Mouse (Mus musculus): ENCODE measurements around the gene Usp33.

The Usp33 gene

DNA sequence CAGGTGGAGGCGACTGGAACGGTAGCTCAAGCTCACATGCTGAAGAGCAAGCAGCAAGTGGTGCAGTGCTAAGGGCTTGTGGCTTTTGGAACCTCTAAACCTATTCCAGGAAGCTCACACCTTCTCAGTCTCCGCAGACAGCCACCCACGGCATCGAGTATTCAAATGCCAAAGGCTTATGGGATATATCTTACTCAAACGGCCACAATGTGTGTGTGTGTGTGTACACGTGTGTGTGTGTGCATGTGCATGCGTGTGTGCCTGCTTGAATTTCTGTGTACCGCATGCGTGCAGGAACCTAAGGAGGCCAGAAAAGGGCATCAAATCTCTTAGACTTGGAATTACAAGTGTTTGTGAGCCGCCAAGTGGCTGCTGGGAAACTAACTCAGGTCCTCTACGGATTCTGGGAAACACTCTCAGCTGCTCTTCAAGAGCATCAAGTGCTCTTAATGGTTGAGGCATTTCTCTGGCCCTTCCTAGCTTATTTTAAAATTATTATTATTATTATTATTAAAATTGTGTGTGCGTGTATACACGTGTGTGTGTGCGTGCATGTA is 3.2 kb upstream of the Usp33 start:
- DNase-seq = peak; percentile 53

DNA sequence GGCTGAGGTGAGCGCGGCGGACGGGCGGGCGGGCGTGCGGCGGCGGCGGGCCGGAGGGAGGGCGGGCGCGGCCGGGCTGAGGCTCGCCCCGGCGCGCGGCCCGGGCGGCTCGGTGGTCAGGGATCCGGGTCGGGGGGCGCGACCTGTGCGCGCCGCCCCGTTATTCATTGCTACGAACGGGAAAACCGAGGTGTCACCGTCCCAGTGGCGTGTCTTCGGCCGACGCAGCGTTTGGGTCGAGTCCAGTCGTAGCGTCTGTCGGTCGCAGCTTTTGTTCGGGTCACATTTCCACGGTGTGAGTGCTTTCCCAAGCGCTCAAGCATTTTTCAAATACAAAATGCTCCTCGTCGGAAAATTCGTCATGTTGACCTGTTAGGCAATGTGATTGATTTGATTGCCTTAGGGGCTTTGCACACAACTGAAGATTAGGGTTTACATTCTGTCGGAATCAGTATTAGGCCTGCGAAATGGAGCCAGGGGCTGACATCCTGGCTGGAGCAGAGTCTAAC is 409 bp downstream of the Usp33 start:
- DNase-seq = peak; percentile 63

DNA sequence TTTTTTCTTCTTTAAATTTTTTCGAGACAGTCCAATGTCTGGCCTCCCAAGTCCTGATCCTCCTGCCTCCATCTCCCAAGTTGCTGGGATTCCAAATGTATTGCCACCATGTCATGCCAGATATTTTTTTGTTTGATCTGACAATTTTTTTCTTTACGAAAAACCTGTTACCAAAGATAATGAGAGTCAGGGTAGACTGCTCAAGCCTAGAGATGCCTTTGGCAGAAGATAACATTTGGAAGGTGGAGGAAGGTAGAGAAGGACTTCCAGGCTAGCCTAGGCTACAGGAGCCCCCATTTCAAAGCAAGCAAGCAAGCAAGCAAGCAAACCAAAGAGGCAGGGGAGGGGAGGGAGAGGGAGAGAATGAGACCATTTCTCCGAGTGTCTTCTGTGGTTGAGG is 949 bp downstream of the Usp33 start:
- no peak for DNase-seq

DNA sequence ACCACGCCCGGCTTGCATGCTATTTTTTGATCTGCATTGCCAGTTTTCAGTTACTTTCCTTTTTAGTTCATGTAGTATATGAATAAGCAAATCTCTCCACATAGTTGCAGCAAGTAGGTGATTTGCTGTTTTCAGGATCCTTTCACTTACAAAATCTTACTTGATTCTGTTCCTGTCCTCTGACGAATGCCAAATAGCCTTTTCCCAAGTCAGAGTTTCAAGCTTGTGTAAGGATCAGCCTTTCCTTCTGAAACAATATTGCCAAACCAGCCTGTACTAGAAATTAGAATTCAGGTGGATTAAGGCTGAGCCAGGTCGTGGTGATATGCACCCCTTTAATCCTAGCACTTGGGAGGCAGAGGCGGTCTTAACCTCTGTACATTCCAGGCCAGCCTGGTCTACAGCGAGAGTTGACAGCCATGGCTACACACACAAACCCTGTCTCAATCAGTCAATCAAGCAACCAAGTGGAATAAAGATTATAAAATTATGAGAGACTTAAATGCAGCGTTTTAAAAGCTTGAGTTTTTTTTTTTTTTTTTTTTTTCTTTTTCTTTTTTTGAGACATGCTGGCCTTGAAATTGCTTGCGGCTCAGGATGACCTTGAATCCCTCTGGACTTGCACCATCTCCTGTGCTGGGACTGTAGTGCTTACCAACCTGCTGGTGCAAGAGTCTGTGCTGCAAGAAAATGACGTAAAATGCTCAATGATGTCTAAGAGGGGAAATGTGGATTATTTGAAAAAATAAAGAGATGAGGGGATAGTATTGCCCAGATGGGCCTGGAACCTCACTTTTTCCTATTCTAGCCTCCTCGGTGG is 1.9 kb downstream of the Usp33 start:
- DNase-seq = no peak

DNA sequence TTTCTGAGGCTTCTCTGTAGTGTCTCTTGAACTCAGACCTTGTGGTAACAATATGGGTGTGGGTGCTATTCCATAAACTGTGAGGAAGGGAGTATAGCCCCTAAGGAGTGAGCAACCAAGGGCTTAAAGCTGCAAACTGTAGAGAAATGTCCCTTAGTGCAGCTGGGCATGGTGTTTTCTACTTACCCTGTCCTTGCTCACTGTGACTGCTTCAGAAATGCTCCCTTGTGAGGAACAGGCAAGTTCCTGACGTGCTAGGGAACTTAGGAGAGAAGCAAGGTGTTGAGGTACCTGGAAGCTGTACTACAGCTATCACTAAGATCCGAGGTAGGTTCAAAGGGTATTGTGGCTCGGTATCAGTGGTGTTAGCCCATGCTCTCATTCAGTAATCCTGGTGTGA is 4.2 kb downstream of the Usp33 start:
- DNase-seq = no peak

DNA sequence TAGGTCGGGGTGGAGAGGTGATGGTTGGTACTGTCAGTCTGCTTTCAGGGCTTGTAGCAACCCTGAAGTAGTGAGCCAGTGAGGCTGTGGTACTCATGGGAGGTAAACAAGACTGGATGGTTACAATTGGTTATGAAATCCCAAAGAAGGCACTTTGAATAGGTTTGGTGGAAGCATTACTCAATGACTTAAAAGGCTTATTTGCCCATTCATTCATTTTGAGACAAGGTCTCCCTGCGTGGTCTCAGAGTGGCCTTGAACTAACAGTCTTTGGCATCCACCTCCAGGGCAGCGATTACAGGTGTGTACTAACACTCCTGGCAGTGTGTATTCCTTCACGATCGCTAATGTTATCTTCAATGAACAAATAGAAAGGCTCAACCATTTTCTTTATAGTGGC is 4.7 kb downstream of the Usp33 start:
- no peak for DNase-seq

DNA sequence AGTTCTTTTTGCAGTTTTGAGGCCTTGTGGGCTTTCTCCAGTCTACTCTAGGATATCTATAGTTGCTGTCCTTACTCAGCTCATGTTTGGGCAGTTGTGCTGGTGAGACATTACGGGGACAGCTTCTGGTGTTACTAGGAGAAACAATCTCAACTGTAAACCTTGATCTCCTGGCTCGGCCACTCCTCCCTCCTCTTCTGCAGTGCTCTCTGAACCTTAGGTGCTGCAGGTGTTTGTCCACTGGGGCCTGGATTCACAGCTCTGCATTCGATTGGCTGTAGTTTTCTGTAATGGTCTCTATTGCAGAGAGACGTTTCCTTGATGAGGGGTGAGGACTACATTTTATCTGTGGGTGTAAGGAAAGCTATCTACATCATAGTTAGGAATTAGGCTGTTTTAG is 6.0 kb downstream of the Usp33 start:
- no peak for DNase-seq

DNA sequence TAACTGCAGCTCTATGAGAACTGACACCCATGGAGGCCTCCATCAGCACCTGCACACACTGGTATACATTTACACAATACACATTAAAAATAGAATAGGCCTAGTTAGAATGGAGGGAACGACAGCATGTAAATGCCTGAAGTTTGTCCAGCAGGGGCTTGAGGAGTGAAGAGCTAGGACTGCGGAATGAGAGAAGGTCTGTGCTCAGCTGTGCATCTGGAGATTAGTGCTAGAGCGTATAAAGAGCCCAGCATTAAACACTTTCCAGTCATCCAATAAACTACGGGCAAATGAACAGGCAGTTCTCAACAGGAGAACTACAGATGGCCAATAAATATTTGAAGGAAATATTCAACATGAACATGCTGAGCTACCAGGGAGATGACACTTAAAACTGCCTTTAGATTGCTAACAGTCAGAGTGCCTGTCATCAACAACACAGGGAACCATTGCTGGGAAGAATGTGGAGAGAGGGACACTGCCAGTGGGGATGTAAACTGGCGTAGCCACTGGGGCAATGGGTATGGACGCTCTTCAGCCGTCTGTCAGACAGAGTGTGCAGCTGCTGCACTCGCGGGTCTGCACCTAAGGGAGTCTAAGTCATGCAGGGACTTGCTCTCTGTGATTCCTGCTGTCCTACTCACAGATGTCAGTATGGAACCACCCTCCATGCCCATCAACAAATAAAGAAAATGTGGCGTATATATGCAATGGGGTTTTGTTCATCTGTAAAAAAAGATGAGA is 7.3 kb downstream of the Usp33 start:
- no peak for DNase-seq

DNA sequence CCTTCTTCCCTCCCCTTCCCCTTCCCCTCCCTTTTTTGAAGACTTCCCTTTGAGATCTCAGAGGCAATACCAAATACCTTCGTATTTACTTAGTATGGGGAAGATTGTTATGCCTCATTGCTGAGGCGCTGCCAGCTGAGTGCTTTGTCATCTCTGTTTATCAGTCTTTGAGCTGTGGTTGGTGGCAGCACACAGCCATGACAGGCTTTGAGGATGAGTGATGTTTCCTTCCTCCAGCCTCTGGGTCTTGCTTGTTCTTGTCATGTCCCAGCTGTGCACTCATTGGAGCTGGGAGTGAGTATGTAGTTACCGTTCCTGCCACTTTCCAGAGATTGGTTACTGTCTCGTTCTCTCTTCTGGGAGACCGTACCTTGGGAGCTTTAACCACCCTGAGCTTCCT is 9.1 kb downstream of the Usp33 start:
- DNase-seq = peak; percentile 76

DNA sequence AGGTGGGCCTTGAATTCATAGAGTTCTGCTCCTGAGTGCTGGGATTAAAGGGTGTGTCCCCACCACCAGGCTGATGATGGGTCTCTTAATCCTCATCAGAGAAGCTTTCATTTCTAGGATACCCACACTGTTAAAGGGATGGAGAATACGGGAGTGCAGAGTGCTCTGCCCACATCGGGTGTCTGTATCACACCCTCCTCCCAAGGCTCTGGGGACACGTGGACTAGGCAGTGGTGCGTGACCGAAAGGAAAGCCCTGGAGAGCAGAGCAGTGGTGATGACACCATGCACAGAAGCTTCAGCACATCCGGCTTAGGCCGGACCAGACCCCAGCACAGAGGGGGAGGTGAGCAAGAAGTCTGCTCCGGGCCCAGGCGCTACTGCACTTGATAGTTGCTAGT is 10.5 kb downstream of the Usp33 start:
- no peak for DNase-seq

DNA sequence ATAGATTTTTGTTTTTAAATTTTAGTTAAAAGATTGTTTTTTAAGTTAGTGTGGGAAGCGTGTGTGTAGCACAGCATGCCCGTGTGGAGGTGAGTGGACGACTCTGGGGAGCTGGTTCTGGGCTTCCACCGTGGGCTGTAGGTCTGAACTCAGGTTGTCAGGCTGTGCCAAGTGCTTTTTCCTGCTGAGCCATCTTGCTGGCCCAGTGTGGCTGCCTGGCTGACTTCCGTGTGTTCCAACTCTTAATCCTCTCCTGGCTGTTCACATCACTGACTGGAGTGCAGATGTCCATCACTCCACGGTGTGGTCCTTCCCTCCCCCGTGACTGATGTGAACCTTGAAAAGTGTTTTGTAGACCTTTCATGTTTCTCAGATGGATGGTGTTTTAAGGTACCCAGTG is 12.9 kb downstream of the Usp33 start:
- DNase-seq = no peak

DNA sequence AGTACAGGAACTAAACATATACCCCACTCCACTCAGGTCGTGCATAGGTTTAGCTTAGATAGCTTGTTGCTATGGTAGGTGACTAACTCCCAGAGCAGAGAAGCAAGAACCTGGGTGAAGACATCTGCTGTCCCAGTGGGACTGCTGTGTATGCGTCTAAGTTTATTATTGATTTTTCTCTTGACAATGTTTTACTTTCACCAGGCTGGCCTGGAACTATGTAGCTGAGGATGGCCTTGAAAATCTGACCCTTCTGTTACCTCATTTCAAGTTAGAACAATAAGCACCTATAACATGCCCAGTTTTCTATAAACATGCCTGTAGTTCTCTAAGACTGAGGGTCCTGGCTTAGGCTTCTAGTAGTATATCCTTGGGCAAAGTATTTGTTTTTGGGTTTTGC is 17.9 kb downstream of the Usp33 start:
- no peak for DNase-seq

DNA sequence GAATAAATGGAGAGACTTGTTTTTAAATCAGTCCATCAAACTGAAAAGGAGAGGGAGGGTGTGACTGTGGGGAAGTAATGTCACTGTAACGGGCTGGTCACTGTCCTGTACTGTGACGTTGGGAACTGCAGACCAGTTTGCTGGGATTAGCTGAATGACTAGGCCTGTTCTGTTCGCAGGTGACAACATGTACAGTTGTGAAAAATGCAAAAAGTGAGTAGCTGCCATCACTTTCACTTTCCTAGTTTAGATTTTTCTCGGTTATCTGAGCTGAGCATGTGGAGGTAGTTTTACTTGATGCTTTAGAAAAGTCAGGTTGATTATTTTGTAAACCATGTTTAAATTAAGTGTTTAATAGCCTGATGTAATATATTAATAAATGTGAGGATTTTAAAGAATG is 29.8 kb downstream of the Usp33 start:
- no peak for DNase-seq

DNA sequence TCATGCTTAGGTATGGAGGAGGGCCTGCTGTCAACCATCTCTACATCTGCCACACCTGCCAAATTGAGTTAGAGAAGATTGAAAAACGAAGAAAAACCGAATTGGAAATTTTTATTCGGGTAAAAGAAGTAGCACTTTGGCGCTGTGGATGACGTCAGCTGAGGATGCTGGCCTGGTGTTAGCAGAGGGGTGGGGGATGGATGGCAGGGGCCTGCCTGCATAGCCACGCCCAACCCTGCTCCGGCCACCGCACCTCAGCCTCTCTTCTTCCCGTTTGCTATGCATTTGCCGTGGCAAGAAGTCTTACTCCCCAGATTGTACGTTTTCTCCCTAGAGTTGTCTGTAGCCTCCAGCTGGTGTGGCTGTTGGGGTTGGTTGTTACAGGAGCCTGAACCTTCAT is 37.8 kb downstream of the Usp33 start:
- DNase-seq = no peak

DNA sequence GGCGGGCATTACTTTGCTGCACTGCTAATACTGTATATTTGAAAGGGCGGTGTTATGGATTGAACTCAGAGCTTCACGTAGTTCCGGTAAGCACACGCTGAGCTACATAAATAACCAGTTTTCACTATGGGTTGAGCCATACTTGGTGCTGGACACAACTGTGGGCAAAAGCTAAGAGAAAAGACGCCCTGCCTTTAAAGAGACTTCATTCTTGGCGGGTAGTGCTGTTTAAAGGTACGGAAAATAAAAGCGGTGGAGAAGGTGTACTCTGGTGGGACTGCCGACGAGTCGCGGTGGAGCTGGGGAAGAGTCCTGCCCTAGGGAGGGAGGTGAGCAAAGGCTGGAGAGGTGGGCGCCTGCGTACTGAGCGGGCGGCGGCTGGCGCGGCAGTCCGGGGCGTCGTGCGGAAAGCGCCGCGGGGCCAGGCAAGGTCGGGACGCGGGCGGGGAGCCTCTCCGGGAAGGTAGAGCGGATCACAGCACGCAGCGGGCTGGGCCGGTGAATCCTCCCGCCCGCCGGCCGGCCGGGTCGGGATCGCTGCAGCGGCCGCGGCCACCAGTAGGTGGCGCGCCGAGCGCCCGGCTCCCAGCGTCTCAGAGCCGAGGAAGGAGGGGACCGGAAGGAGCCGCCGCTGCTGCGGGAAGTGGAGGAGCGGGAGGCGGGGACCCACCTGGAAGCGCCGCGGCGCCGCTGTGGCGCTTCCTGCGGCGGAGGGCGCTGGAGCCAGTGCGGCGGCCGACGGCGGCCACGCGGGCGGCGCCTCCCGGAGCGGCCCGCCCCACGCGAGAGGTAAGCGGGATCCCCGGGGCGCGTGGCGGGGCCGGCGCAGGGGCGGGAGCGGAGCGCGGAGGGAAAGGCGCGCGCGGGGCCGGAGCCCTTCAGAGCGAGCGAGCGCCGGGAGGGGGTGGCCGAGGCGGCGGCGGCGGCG is 49.3 kb downstream of the Usp33 start, which contains the start of gene Zzz3:
Zzz3 (plus strand) TSS at position 124 of the 928 bp plus-strand sequence.
- DNase-seq = peak; percentile 94

DNA sequence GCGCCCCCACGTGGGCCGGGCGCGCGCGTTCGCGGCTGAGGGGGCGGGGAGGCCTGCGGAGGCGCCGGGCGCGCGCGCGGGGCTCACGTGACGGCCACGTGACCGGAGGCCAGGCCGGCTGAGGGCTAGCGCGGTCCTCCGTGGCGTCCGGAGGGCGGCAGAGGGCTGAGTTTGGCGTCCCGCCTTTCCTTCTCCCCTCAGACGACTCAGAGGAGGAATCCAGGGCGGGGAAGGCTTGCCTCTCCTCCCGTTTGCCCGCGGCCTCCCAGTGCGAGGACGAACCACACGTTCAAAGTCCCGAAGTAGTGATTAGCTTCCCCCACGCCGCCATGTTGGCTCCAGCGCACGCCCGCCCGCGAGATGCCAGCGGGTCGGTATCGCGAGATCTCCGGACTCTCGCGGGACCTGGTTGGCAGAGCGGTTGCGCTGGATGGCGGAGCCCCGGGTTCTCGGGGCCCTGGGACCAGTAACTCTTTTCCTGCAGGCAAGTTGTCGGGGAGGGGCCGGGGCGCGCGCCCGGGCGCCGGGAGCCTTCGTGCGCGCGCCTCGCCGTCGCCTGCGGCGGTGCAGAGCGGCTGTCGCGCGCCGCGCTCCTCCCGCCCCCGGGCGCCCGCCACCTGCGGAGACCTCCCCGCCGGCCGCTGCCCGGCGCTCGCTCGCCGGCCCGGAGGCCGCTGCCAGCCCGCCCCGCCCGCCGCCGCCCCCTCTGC is 50.2 kb downstream of the Usp33 start:
- peak; percentile 98 for DNase-seq

DNA sequence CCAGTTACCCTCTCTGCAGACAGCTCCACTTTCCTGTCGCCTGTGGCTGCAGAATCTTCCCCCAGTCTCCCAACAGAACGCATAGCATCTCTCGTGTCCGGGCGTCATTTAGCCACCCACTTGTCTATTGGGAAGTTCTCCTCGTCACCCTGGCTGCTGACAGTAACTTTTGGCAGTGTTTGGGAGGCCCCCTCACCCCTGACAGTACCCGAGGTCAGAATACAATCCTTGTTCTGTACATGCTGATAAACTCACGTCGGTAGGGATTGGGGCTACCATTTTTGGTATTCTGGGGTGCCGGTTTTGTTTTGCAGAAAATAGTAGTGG is 50.7 kb downstream of the Usp33 start:
- peak; percentile 38 for DNase-seq

DNA sequence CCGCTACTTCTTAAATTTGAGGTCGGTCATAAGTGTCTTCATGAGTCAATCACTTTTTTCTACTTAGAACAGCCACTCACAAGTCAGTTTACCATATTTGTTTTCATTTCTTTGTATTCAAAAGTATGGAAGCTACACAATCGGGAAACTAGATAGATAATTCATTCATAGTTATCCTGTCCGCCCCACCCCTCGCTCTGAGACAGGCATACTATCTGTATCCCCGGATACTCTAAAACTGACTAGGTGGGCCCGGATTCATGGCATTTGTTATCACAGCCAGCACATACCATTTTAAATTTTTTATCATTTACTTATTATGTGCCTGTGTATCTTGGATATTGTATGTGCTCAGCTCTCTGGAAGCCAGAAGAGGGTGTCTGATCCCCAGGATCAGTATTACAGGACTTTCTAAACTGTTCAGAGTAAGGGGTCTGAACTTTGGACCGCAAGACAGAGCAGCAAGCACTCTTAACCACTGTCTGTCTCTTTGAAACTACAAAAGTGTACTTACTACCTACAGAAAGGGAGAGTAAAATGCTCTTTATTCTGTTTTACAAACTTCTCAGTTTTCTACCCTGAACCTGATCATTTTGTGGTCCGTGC is 51.2 kb downstream of the Usp33 start:
- DNase-seq = no peak

DNA sequence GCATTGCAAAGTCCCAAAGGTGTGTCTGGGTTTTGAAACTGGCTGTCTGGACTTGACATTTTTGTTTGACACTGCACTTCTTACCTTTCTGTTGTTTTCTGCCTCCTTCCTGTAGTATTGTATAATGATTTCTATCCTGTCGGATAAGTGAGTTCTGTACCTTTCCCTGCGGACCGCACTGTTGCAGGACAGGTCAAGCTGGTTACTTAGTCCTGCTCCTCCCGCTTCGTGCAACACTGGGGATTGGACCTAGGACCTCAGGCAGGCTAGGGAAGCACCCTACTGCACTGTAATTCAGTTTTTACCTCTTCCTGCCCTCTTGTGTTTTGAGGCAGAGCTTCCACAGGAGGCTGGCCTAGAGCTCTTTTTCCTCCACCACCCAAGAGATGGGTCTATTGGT is 54.2 kb downstream of the Usp33 start:
- no peak for DNase-seq

DNA sequence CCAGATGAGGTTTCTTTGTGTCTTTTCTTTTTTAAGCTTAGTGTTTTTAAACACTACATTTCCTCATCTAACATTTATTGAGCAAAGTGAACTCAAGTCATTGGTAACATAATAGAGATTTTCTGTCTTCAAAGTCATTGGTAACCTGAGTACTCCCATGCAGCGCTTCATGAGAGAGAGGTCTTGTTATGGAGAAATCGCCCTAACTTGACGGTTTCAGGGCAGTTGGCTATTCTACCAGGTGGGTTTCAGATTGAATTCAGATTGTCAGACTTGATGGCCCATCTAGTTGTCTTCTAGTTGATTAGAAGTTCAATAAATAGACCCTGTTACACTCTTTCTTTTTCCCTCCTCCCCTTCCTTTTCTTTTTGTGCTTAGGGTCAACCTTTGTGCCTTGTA is 54.6 kb downstream of the Usp33 start:
- no peak for DNase-seq

DNA sequence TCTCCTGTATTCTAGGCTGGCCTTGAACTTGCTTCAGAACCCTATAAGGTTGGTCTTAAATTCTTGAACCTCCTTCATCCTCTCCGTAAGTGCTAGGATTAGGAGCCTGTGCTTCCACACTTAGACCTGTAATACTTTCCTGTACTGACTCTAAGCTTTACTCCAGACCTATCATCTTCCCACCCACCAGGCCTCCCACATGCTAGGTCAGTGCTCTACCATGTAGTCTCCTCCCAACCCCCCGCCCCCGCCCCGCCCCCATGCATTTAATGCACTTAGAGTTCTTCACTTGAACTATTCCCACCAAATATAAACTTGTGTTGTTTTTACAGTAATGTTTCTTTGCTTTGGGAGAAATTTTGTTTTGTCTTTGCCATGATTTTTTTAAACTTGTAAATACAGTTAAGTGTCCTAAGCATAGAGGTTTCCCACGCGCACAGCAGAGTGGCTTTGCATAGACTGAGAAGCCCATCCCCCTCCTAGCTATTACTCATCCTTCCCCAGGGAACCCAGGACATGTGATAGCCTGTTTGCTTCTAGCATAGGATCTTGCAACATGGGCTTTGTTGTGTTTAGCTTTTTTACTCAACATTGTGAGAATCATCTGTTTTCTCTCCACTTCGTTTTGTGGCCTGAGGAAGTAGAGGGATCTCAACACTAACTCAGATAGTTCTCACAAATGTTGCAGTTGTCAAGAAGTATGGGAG is 55.8 kb downstream of the Usp33 start:
- DNase-seq = peak; percentile 61

All from lung, postnatal 10 days (tissue).